Mouse (Mus musculus): Measurements from ENCODE around the gene Crispld2. TPM values are rescaled to one million over a fixed set of nuclear protein-coding genes. Genes with fewer than 3 reads are reported as not detected.

Crispld2 gene
- polyA plus RNA-seq, 1 experiment from 2014 or later, result 4.6 TPM

DNA sequence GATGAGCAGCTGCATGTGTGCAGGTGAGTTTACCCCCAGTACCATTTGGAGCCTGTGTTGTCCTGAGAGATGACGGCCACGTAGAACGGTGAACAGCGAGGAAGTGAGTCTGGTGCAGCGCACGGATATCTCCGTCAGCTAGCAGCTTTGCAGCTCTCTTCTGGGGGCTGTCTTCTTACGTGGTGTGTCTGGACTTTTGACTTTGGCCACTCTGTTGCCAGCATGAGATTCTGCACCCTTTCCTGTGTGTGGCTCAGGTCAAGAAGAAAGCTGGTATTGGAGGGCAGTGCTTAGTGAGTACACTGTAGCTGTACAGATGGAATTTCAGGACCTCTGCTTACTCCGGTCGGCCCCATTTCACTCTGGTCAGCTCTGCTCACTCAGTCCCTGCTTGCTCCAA lies 34.2 kb upstream of the Crispld2 start:
- Histone ChIP-seq H3K4me2 (ENCODE audit: low read depth) (no peak overlapping the region), H3K4me3 (ENCODE audit: low read depth, low read length) (no peak overlapping the region), H3K27ac (ENCODE audit: low read depth, low read length) (no peak overlapping the region), H3K27me3 (ENCODE audit: control insufficient read depth, insufficient read depth, low read length) (no peaks in the 10 kb centered on the region), H3K9me3 (ENCODE audit: control insufficient read depth, low read length) (no peaks in the 10 kb centered on the region), H3K9ac (ENCODE audit: low read length) (no peak overlapping the region), H3K36me3 (ENCODE audit: control insufficient read depth, insufficient read depth, low read length) (peaks cover 29% of the 10 kb centered on the region), H3K4me1 (ENCODE audit: control insufficient read depth, insufficient read depth, low read length) (no peaks in the 10 kb centered on the region)
- no peak for DNase-seq (ENCODE audit: low spot score)
- no peak for ATAC-seq (ENCODE audit: insufficient read depth, low FRiP score, low TSS enrichment)
- 97% methylated on average over 10 of the region's 10 CpGs for WGBS

DNA sequence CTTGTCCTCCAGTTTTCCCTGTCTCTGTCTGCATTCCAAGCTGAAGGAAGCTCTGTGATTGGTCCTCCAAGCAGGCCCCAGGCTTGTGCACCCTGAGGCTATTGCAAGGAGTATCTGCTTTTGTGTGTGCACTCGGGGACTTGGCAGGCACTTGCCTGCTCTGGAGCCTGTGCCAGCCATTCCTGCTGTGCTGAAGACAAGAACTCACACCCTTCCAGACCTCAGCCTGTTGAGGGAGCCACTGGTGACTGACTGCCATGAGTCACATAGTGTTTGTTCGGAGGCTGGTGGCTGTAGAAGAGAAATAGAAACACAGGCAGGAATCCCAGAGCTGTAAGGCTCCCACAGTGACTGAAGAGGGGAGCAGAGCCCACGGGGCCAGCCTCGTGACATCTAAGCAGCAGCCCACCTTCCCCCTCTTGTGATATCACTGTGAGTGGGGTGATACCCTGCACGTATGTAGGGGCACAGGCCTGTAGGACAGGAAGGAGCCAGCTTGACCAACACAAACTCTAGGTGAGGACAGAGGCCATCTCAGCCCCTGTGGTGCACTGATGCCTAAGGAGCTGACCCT lies 31.6 kb upstream of the Crispld2 start:
- ATAC-seq (ENCODE audit: insufficient read depth, low FRiP score, low TSS enrichment) (no peak), DNase-seq (ENCODE audit: low spot score) (no peak)
- Histone ChIP-seq H3K27me3 (ENCODE audit: control insufficient read depth, insufficient read depth, low read length) (no peaks in the 10 kb centered on the region), H3K9me3 (ENCODE audit: control insufficient read depth, low read length) (no peaks in the 10 kb centered on the region), H3K4me2 (ENCODE audit: low read depth) (no peak overlapping the region), H3K27ac (ENCODE audit: low read depth, low read length) (no peak overlapping the region), H3K36me3 (ENCODE audit: control insufficient read depth, insufficient read depth, low read length) (peaks cover 9% of the 10 kb centered on the region; the same call in 1 of the 2 replicates), H3K4me3 (ENCODE audit: low read depth, low read length) (no peak overlapping the region), H3K4me1 (ENCODE audit: control insufficient read depth, insufficient read depth, low read length) (no peaks in the 10 kb centered on the region), H3K9ac (ENCODE audit: low read length) (no peak overlapping the region)
- WGBS, result 59% methylated on average over 5 of the region's 5 CpGs

- Histone ChIP-seq H3K27me3 (ENCODE audit: control insufficient read depth, insufficient read depth, low read length) (no peaks in the 10 kb centered on the region), H3K27ac (ENCODE audit: low read depth, low read length) (no peak overlapping the region), H3K4me3 (ENCODE audit: low read depth, low read length) (no peak overlapping the region), H3K36me3 (ENCODE audit: control insufficient read depth, insufficient read depth, low read length) (no peaks in the 10 kb centered on the region), H3K4me1 (ENCODE audit: control insufficient read depth, insufficient read depth, low read length) (no peaks in the 10 kb centered on the region), H3K9me3 (ENCODE audit: control insufficient read depth, low read length) (no peaks in the 10 kb centered on the region; the same call in 1 of the 2 replicates), H3K9ac (ENCODE audit: low read length) (no peak overlapping the region), H3K4me2 (ENCODE audit: low read depth) (no peak overlapping the region)
- no peak for ATAC-seq (ENCODE audit: insufficient read depth, low FRiP score, low TSS enrichment)
- WGBS, result 91% methylated on average over 4 of the region's 4 CpGs
- no peak for DNase-seq (ENCODE audit: low spot score)
Observed at GRCm38 (mm10) chr8:119964859-119965258, 27.4 kb upstream of the Crispld2 start.

DNA sequence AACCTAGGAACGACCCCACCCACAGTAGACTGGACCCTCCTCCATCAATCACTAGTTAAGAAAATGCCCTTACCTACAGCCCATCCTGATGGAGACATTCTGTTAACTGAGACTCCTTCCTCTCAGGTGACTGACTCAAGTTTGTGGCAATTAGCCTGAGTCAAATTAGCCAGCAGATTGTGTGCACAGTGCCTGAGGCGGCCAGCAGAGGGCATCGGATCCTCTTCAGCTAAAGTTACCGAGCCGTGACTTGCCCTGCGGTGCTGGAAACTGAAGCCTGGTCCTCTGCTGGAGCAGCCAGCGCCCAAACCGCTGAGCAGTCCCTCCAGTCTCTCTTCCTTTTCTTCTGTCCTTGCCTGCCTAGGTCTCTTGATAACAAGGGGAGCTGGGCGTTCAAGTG lies 24.8 kb upstream of the Crispld2 start:
- H3K27me3 ChIP-seq (ENCODE audit: control insufficient read depth, insufficient read depth, low read length), result no peaks in the 10 kb centered on the region
- 90% methylated on average over 9 of the region's 9 CpGs for WGBS
- ATAC-seq (ENCODE audit: insufficient read depth, low FRiP score, low TSS enrichment) (no peak), DNase-seq (ENCODE audit: low spot score) (no peak)
- no peaks in the 10 kb centered on the region; the same call in 1 of the 2 replicates for H3K9me3 ChIP-seq (ENCODE audit: control insufficient read depth, low read length)
- no peak overlapping the region for H3K9ac ChIP-seq (ENCODE audit: low read length)
- no peak overlapping the region for H3K4me2 ChIP-seq (ENCODE audit: low read depth)
- no peaks in the 10 kb centered on the region for H3K4me1 ChIP-seq (ENCODE audit: control insufficient read depth, insufficient read depth, low read length)
- no peak overlapping the region for H3K4me3 ChIP-seq (ENCODE audit: low read depth, low read length)
- no peaks in the 10 kb centered on the region for H3K36me3 ChIP-seq (ENCODE audit: control insufficient read depth, insufficient read depth, low read length)
- no peak overlapping the region for H3K27ac ChIP-seq (ENCODE audit: low read depth, low read length)

GRCm38 (mm10) chr8:119970169-119970568 lies 22.1 kb upstream of the Crispld2 start:
- Histone ChIP-seq H3K9ac (ENCODE audit: low read length) (no peak overlapping the region), H3K9me3 (ENCODE audit: control insufficient read depth, low read length) (no peaks in the 10 kb centered on the region; the same call in 1 of the 2 replicates), H3K4me2 (ENCODE audit: low read depth) (no peak overlapping the region), H3K4me1 (ENCODE audit: control insufficient read depth, insufficient read depth, low read length) (no peaks in the 10 kb centered on the region), H3K36me3 (ENCODE audit: control insufficient read depth, insufficient read depth, low read length) (no peaks in the 10 kb centered on the region), H3K27ac (ENCODE audit: low read depth, low read length) (no peak overlapping the region), H3K4me3 (ENCODE audit: low read depth, low read length) (no peak overlapping the region), H3K27me3 (ENCODE audit: control insufficient read depth, insufficient read depth, low read length) (no peaks in the 10 kb centered on the region)
- 79% methylated on average over 9 of the region's 9 CpGs for WGBS
- ATAC-seq (ENCODE audit: insufficient read depth, low FRiP score, low TSS enrichment) (no peak), DNase-seq (ENCODE audit: low spot score) (no peak)

DNA sequence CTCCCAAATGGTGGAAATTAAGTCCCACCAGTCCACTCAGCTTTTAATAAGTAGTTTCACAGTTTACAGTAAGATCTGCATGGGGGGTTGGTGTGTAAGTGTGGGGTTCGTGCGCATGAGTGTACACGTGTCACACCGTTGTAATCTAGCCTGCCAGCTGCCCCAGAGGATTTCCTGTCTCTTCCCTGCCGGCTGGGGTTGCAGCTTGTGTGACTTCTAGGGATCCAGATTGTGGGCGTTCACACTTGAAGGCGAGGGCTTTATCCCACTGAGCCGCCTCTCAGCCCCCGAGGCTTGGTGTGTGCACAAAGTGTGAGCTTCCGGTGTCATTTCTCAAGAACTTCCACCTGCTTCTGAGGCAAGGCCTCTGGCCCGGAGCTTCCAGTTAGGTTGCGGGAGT lies 19.7 kb upstream of the Crispld2 start:
- 73% methylated on average over 12 of the region's 12 CpGs for WGBS
- no peak for DNase-seq (ENCODE audit: low spot score)
- Histone ChIP-seq H3K9ac (ENCODE audit: low read length) (no peak overlapping the region), H3K9me3 (ENCODE audit: control insufficient read depth, low read length) (no peaks in the 10 kb centered on the region; the same call in 1 of the 2 replicates), H3K4me1 (ENCODE audit: control insufficient read depth, insufficient read depth, low read length) (no peaks in the 10 kb centered on the region), H3K27me3 (ENCODE audit: control insufficient read depth, insufficient read depth, low read length) (no peaks in the 10 kb centered on the region), H3K4me3 (ENCODE audit: low read depth, low read length) (no peak overlapping the region), H3K4me2 (ENCODE audit: low read depth) (no peak overlapping the region), H3K27ac (ENCODE audit: low read depth, low read length) (no peak overlapping the region), H3K36me3 (ENCODE audit: control insufficient read depth, insufficient read depth, low read length) (no peaks in the 10 kb centered on the region)
- no peak for ATAC-seq (ENCODE audit: insufficient read depth, low FRiP score, low TSS enrichment)

DNA sequence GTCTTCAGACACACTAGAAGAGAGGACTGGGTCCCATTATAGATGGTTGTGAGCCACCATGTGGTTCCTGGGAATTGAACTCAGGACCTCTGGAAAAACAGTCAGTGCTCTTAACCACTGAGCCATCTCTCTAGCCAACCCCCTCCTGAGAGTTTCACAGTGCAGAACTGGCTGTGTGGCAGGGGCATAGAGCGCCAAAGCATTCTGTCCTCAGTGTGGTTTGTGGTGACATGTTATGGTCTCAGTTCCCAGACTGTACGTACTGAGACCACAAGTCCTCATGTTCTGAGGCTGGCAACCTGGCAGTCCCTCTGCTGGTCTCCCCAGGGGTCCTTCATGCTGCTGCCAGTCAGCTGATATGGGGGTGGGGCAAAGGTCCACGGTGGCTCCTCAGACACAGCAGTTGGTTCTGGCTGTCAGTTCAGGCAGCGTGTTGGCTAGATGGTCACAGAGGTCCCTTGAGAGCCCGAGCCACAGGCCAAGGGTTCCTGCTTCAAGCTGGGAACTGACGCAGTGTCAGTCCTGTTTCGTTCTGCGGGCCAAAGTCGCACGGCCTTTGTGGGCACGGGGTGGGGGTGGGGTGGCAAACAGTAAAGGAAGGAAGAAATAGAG lies 13.4 kb upstream of the Crispld2 start:
- Histone ChIP-seq H3K4me2 (ENCODE audit: low read depth) (no peak overlapping the region), H3K9ac (ENCODE audit: low read length) (no peak overlapping the region), H3K27ac (ENCODE audit: low read depth, low read length) (no peak overlapping the region), H3K27me3 (ENCODE audit: control insufficient read depth, insufficient read depth, low read length) (no peaks in the 10 kb centered on the region), H3K9me3 (ENCODE audit: control insufficient read depth, low read length) (no peaks in the 10 kb centered on the region), H3K4me3 (ENCODE audit: low read depth, low read length) (no peak overlapping the region), H3K4me1 (ENCODE audit: control insufficient read depth, insufficient read depth, low read length) (no peaks in the 10 kb centered on the region), H3K36me3 (ENCODE audit: control insufficient read depth, insufficient read depth, low read length) (no peaks in the 10 kb centered on the region)
- ATAC-seq (ENCODE audit: insufficient read depth, low FRiP score, low TSS enrichment) (no peak), DNase-seq (ENCODE audit: low spot score) (no peak)
- WGBS, result 65% methylated on average over 11 of the region's 11 CpGs

DNA sequence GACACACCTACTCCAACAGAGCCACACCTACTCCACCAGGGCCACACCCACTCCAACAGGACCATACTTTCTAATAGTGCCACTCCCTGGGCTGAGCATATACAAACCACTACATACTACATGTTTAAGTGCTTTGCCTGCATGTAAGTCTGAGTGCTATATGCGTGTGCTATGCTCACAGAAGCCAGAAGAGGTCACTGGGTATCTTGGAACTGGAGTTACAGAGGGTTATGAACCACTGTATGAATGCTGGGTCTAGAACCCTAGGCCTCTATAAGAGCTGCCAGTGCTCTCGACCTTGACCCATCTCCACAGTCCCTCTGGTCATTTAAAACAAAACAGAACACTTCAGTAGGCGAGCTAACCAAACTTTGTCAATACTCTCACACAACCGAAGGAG lies 11.0 kb upstream of the Crispld2 start:
- H3K36me3 ChIP-seq (ENCODE audit: control insufficient read depth, insufficient read depth, low read length), result no peaks in the 10 kb centered on the region
- no peaks in the 10 kb centered on the region for H3K9me3 ChIP-seq (ENCODE audit: control insufficient read depth, low read length)
- no peak for ATAC-seq (ENCODE audit: insufficient read depth, low FRiP score, low TSS enrichment)
- no peak overlapping the region for H3K4me3 ChIP-seq (ENCODE audit: low read depth, low read length)
- no peaks in the 10 kb centered on the region for H3K27me3 ChIP-seq (ENCODE audit: control insufficient read depth, insufficient read depth, low read length)
- DNase-seq (ENCODE audit: low spot score), result no peak
- WGBS, result 77% methylated on average over 4 of the region's 4 CpGs
- H3K9ac ChIP-seq (ENCODE audit: low read length), result no peak overlapping the region
- no peak overlapping the region for H3K27ac ChIP-seq (ENCODE audit: low read depth, low read length)
- H3K4me1 ChIP-seq (ENCODE audit: control insufficient read depth, insufficient read depth, low read length), result no peaks in the 10 kb centered on the region
- H3K4me2 ChIP-seq (ENCODE audit: low read depth), result no peak overlapping the region

GRCm38 (mm10) chr8:119984085-119984484 lies 8.2 kb upstream of the Crispld2 start:
- ATAC-seq (ENCODE audit: insufficient read depth, low FRiP score, low TSS enrichment), result no peak
- Histone ChIP-seq H3K4me1 (ENCODE audit: control insufficient read depth, insufficient read depth, low read length) (no peaks in the 10 kb centered on the region), H3K27ac (ENCODE audit: low read depth, low read length) (no peak overlapping the region)

More at GRCm38 (mm10) chr8:119984085-119984484, 8.2 kb upstream of the Crispld2 start:
- Histone ChIP-seq H3K27me3 (ENCODE audit: control insufficient read depth, insufficient read depth, low read length) (no peaks in the 10 kb centered on the region), H3K4me3 (ENCODE audit: low read depth, low read length) (no peak overlapping the region), H3K36me3 (ENCODE audit: control insufficient read depth, insufficient read depth, low read length) (no peaks in the 10 kb centered on the region), H3K4me2 (ENCODE audit: low read depth) (no peak overlapping the region), H3K9me3 (ENCODE audit: control insufficient read depth, low read length) (no peaks in the 10 kb centered on the region), H3K9ac (ENCODE audit: low read length) (no peak overlapping the region)
- no peak for DNase-seq (ENCODE audit: low spot score)
